Mouse (Mus musculus): ENCODE measurements at regions not wholly inside any gene's neighbourhood (a gene's known extent, or its start where the extent isn't known, plus 50 kb on each side); places are given as distances from the start of the nearest gene placed in this dataset.

GRCm38 (mm10) chr10:53437724-53438123, 58.0 kb upstream of the Cep85l start:
- Histone ChIP-seq H3K9ac (replicated peaks; ENCODE audit: low read depth) (no peak overlapping the region), H3K4me2 (replicated peaks; ENCODE audit: low read depth, low read length) (no peak overlapping the region), H3K27me3 (replicated peaks; ENCODE audit: insufficient read depth, low read length) (no peaks in the 10 kb centered on the region), H3K4me1 (ENCODE audit: insufficient read depth, low read depth, low read length) (peaks cover 5% of the 10 kb centered on the region; the same call in 1 of the 2 replicates), H3K9me3 (ENCODE audit: low read length) (no peaks in the 10 kb centered on the region), H3K36me3 (ENCODE audit: insufficient read depth, low read length) (no peaks in the 10 kb centered on the region), H3K4me3 (ENCODE audit: low read depth, low read length) (no peak overlapping the region), H3K27ac (ENCODE audit: low read length) (peak overlapping the region; percentile 16; the same call in 1 of the 2 replicates)
- ATAC-seq = no peak
- 67% methylated on average over 4 of the region's 4 CpGs for WGBS
- DNase-seq (ENCODE audit: low spot score) = no peak
- TF ChIP-seq EP300 (IDR thresholded peaks at IDR 0.05) = no peak
- no peak for TF ChIP-seq CTCF (IDR thresholded peaks at IDR 0.05)

DNA sequence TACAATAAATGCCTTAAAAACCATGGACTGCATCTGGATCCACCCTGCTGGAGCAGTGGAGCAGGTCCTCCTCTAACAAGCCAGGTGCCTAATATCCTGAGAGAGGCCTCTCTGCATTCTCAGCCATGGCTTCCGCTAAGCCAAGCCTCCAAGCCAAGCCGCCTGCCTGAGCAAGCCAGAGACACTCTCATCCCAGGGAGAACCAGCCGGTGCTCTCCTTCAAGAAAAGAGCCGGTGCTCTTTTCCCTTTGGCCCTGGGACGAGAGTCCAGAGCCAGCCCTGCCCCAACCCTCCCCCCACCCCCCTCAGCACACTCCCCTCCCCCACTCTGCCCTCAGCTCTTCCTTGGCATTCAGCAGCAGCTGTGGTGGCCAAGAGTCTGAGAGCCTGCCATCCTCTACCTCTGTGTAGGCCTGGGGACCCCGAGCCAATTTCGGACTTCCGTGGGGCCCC, 56.3 kb upstream of the Cep85l start:
- no peak overlapping the region for H3K4me3 ChIP-seq (ENCODE audit: low read depth, low read length)
- ATAC-seq (no peak), DNase-seq (ENCODE audit: low spot score) (no peak)
- H3K27ac ChIP-seq (ENCODE audit: low read length) = peak overlapping the region; percentile 90
- no peak overlapping the region for H3K9ac ChIP-seq (replicated peaks; ENCODE audit: low read depth)
- TF ChIP-seq CTCF (IDR thresholded peaks at IDR 0.05) (no peak), EP300 (IDR thresholded peaks at IDR 0.05) (no peak)
- no peaks in the 10 kb centered on the region for H3K36me3 ChIP-seq (ENCODE audit: insufficient read depth, low read length)
- H3K27me3 ChIP-seq (replicated peaks; ENCODE audit: insufficient read depth, low read length) = no peaks in the 10 kb centered on the region
- no peaks in the 10 kb centered on the region for H3K9me3 ChIP-seq (ENCODE audit: low read length)
- WGBS = 55% methylated on average over 8 of the region's 8 CpGs
- H3K4me2 ChIP-seq (replicated peaks; ENCODE audit: low read depth, low read length) = no peak overlapping the region
- H3K4me1 ChIP-seq (ENCODE audit: insufficient read depth, low read depth, low read length) = peaks cover 5% of the 10 kb centered on the region; the same call in 1 of the 2 replicates

DNA sequence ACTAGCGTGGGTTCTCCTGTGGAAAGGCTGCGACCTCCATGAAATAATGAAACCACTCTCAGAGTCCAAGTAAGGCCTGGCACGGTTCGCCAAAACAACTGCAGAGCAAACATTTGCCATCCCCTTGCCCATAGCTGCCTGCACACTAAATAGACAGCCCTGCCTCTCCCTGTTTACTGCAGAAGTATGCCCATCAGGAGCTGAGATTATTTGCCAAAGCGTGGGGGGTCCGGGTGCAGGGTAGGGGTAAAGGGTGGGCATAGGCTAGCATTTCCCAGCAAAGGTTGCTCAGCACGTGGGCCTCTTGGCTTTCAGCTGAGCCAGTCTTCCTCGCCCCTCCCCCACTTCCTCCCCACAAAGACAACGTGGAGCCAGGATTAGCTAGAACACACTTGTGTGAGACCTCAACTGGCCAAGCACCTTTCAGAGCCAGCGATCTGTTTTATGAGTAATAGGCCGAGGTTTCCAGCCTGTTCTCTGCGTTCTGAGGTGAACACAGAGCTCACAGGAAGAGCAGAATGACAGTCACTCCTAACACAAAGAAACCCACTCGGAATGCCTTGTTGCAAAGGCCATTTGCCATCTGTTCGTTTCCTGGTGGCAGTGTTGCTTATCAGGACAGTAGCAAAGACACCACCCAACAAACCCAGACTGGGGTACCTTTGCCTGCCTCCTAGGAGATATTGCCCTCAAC, 55.6 kb upstream of the Cep85l start:
- Histone ChIP-seq H3K27ac (ENCODE audit: low read length) (peak overlapping the region; percentile 90), H3K4me2 (replicated peaks; ENCODE audit: low read depth, low read length) (peak overlapping the region; percentile 38), H3K27me3 (replicated peaks; ENCODE audit: insufficient read depth, low read length) (no peaks in the 10 kb centered on the region), H3K9ac (replicated peaks; ENCODE audit: low read depth) (no peak overlapping the region), H3K4me3 (ENCODE audit: low read depth, low read length) (no peak overlapping the region), H3K9me3 (ENCODE audit: low read length) (no peaks in the 10 kb centered on the region), H3K36me3 (ENCODE audit: insufficient read depth, low read length) (no peaks in the 10 kb centered on the region), H3K4me1 (ENCODE audit: insufficient read depth, low read depth, low read length) (peaks cover 5% of the 10 kb centered on the region; the same call in 1 of the 2 replicates)
- WGBS = 17% methylated on average over 14 of the region's 14 CpGs
- peak; percentile 73 for DNase-seq (ENCODE audit: low spot score)
- TF ChIP-seq EP300 (IDR thresholded peaks at IDR 0.05) = peak; percentile 50; the same call in 1 of the 2 replicates
- no peak for TF ChIP-seq CTCF (IDR thresholded peaks at IDR 0.05)
- ATAC-seq = peak; percentile 62

DNA sequence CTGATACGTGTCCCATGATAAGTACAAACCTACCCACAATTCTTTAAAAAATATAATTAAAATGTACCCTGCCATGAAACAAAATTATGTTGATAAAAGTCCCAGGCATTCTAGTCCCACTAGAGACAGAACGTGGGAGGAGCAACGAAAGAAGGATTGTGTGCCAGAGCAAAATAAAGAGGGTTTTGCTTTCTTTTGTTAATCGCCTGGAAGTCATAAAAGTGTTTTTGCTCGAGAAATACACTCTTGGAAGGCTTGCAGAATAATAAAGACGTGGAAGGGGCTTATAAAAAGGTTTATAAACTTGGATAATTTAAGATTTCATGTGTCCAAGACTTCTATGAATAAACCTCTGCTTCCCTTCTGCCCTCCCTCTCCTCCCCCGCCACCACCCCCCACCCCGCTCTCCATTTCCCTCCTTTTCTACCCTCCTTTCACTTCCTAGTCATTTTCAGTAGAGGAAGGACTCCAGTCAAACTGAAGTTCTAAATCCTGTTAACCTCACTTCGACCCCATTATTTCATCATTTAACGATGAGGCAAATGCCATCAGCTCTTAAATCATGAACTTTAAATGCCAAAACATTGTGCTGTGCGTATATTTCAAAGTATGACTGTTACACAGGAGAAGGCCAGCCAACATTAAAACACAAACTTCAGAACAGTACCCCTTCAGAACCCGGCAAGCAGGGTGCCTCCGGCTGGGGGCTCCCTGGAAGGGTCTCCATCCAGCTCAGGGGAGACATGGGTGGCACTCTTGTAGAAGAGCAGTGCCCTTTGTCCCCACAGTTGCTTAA, 54.8 kb upstream of the Cep85l start:
- Histone ChIP-seq H3K9ac (replicated peaks; ENCODE audit: low read depth) (no peak overlapping the region), H3K4me3 (ENCODE audit: low read depth, low read length) (peak overlapping the region; percentile 21; the same call in 1 of the 2 replicates), H3K27me3 (replicated peaks; ENCODE audit: insufficient read depth, low read length) (no peaks in the 10 kb centered on the region), H3K9me3 (ENCODE audit: low read length) (no peaks in the 10 kb centered on the region), H3K4me2 (replicated peaks; ENCODE audit: low read depth, low read length) (peak overlapping the region; percentile 38), H3K4me1 (ENCODE audit: insufficient read depth, low read depth, low read length) (peaks cover 5% of the 10 kb centered on the region; the same call in 1 of the 2 replicates), H3K36me3 (ENCODE audit: insufficient read depth, low read length) (no peaks in the 10 kb centered on the region), H3K27ac (ENCODE audit: low read length) (peak overlapping the region; percentile 90)
- ATAC-seq (peak; percentile 71), DNase-seq (ENCODE audit: low spot score) (peak; percentile 88)
- WGBS = 31% methylated on average over 12 of the region's 13 CpGs
- TF ChIP-seq EP300 (IDR thresholded peaks at IDR 0.05) (peak; percentile 59), CTCF (IDR thresholded peaks at IDR 0.05) (no peak)

GRCm38 (mm10) chr10:53432794-53433193, 53.0 kb upstream of the Cep85l start:
- Histone ChIP-seq H3K27ac (ENCODE audit: low read length) (no peak overlapping the region), H3K4me1 (ENCODE audit: insufficient read depth, low read depth, low read length) (peaks cover 5% of the 10 kb centered on the region; the same call in 1 of the 2 replicates), H3K4me2 (replicated peaks; ENCODE audit: low read depth, low read length) (no peak overlapping the region), H3K4me3 (ENCODE audit: low read depth, low read length) (no peak overlapping the region), H3K36me3 (ENCODE audit: insufficient read depth, low read length) (no peaks in the 10 kb centered on the region), H3K9me3 (ENCODE audit: low read length) (no peaks in the 10 kb centered on the region), H3K27me3 (replicated peaks; ENCODE audit: insufficient read depth, low read length) (no peaks in the 10 kb centered on the region), H3K9ac (replicated peaks; ENCODE audit: low read depth) (no peak overlapping the region)
- no peak for ATAC-seq
- WGBS = 77% methylated on average over 2 of the region's 2 CpGs
- no peak for TF ChIP-seq EP300 (IDR thresholded peaks at IDR 0.05)
- no peak for TF ChIP-seq CTCF (IDR thresholded peaks at IDR 0.05)
- no peak for DNase-seq (ENCODE audit: low spot score)

Measured in lung, postnatal 0 days (tissue).